Mouse (Mus musculus) spleen, adult 2 months (tissue): ENCODE measurements around the gene Capg.

Source experiments
- CTCF ChIP-seq: fragments of 200-500 bp; IDR thresholded peaks from 2 replicates; pipeline ENCODE4 v1.5.1; 2011; ENCODE audit warnings: mild to moderate bottlenecking, inconsistent platforms; ENCODE audit not compliant: insufficient read depth, insufficient read length, insufficient replicate concordance; ENCODE audit errors: extremely low read depth
- POLR2A ChIP-seq: fragments of 200-500 bp; IDR thresholded peaks from 2 replicates; pipeline ENCODE4 v1.6.1; 2011; ENCODE audit warnings: low read depth, low read length, inconsistent platforms

- TF ChIP-seq POLR2A (no peak), CTCF (no peak)
Measured at GRCm38 (mm10) chr6:72512386-72513070, 31.7 kb upstream of the Capg start.
